8 mouse cellular contexts compared by ENCODE assay signal in the genomic region with DNA sequence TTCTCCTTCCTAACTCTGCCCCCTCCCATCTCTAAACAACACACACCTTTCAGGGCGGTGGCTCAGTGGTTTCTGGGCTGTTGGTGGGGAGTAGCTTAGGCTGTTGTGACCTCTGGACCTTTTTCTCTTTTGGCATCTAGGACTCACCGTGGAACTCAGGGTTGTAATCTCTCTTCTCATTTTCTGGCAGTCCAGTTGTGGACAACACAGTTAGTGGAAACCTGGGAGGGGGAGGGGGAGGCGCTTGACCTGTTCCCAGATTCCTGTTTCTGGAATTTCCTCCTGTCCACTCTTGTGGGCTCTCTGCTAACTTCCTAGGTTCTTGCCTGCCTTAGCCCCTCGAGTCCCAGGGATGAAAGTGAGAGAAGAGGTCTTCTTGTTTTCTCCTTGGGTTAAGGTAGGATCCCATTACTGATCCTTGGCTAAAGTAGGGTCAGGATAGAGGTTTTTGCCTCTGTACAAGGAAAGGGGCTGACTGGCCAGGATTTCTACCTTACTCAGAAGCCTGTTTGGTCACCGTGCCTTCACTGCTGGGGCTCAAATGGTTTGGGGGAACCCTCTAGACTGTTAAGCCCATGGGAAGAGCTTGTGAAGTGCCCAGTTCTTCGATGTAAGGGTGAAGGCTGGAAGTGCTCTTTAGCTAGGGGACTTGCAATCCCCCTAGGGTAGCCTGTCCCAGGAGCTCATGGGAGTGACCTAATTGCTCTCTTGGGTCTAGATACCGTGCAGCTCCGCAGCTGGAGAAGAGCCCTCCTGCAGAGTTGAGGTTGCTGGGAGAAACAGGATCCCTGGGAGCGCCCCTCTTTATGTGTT. TPM values are rescaled to one million over a fixed set of nuclear protein-coding genes. Genes with fewer than 3 reads are reported as not detected.
A peak's percentile ranks its signal among the peaks of the same experiment; 100 is the strongest.
DNase-seq lines count a peak whose midpoint lies in the region; ATAC-seq and TF ChIP-seq lines count a peak whose summit lies in the region.

No protein-coding gene starts in this region.

- H3K9me3 ChIP-seq in hindbrain, embryonic 13.5 days = no peaks in the 10 kb centered on the region
- no peaks in the 10 kb centered on the region for H3K9me3 ChIP-seq in liver, embryonic 16.5 days (replicated peaks; ENCODE audit: control insufficient read depth, low read length)

- H3K9ac ChIP-seq in hindbrain, embryonic 13.5 days = peak overlapping the region; percentile 87
- H3K9ac ChIP-seq in liver, embryonic 16.5 days (ENCODE audit: low read depth, low read length) = no peak overlapping the region

- 18% methylated on average over 8 of the region's 9 CpGs for WGBS in hindbrain, embryonic 13.5 days
- 29% methylated on average over 9 of the region's 9 CpGs for WGBS in liver, embryonic 16.5 days (ENCODE audit: insufficient replicate concordance)

- peak overlapping the region; percentile 1 for H3K4me3 ChIP-seq in testis, adult 2 months (ENCODE audit: control insufficient read depth, low read depth, low read length)
- H3K4me3 ChIP-seq in hindbrain, embryonic 13.5 days = peak overlapping the region; percentile 66
- peak overlapping the region; percentile 59 for H3K4me3 ChIP-seq in liver, embryonic 16.5 days (ENCODE audit: low read depth, low read length)

- peaks cover 4% of the 10 kb centered on the region for H3K4me1 ChIP-seq in testis, adult 2 months (ENCODE audit: control insufficient read depth, insufficient read depth, low read length)
- peaks cover 45% of the 10 kb centered on the region for H3K4me1 ChIP-seq in hindbrain, embryonic 13.5 days (replicated peaks)
- H3K4me1 ChIP-seq in liver, embryonic 16.5 days (ENCODE audit: control insufficient read depth, low read depth, low read length) = no peaks in the 10 kb centered on the region

- no peak for ATAC-seq in hindbrain, embryonic 13.5 days (ENCODE audit: low FRiP score)
- no peak for ATAC-seq in liver, embryonic 16.5 days (ENCODE audit: low read depth)

- TF ChIP-seq POLR2A in testis, adult 2 months (IDR thresholded peaks at IDR 0.05; ENCODE audit: control insufficient read depth, low read depth, low read length) = no peak

- no peaks in the 10 kb centered on the region for H3K27me3 ChIP-seq in testis, adult 2 months (ENCODE audit: control insufficient read depth, insufficient read depth, low read length)
- H3K27me3 ChIP-seq in hindbrain, embryonic 13.5 days = peaks cover 15% of the 10 kb centered on the region
- H3K27me3 ChIP-seq in liver, embryonic 16.5 days (ENCODE audit: control insufficient read depth, insufficient read depth, low read depth, low read length) = peaks cover 33% of the 10 kb centered on the region

- no peak for TF ChIP-seq CTCF in testis, adult 2 months (IDR thresholded peaks at IDR 0.05; ENCODE audit: control insufficient read depth, insufficient read depth, insufficient replicate concordance, low read depth, low read length)

- no peak for DNase-seq in testis, postnatal 14 days (ENCODE audit: low spot score)
- no peak for DNase-seq in thymus, postnatal 4 days
- no peak for DNase-seq in cerebellum, postnatal 36 days
- no peak for DNase-seq in layer of hippocampus, adult 9-10 months (ENCODE audit: low spot score)
- DNase-seq in urinary bladder, adult 2 months (ENCODE audit: low spot score) = no peak

- no peaks in the 10 kb centered on the region for H3K36me3 ChIP-seq in testis, adult 2 months (ENCODE audit: control insufficient read depth, insufficient read depth, low read length)
- no peaks in the 10 kb centered on the region for H3K36me3 ChIP-seq in hindbrain, embryonic 13.5 days
- no peaks in the 10 kb centered on the region for H3K36me3 ChIP-seq in liver, embryonic 16.5 days (ENCODE audit: control insufficient read depth, insufficient read depth)

- peak overlapping the region; percentile 75 for H3K4me2 ChIP-seq in hindbrain, embryonic 13.5 days
- peak overlapping the region; percentile 20 for H3K4me2 ChIP-seq in liver, embryonic 16.5 days (ENCODE audit: low read depth, low read length)

- H3K27ac ChIP-seq in testis, adult 2 months (ENCODE audit: control insufficient read depth, insufficient read depth, low read depth, low read length) = no peak overlapping the region; the same call in 1 of the 2 replicates
- peak overlapping the region; percentile 84 for H3K27ac ChIP-seq in hindbrain, embryonic 13.5 days
- H3K27ac ChIP-seq in liver, embryonic 16.5 days (ENCODE audit: low read length) = no peak overlapping the region

RNA-seq across cellular contexts. Expression of a gene that starts 2.2 kb away (rescaled TPM):
- 8.4 TPM in 2 replicates for polyA plus RNA-seq in testis, adult 2 months (2012; rRNA removed)
- polyA plus RNA-seq in hindbrain, embryonic 13.5 days (2015; fragmentation: Nextera tagmentation; extraction: Ambion mirVana) = 26.6 and 33.0 TPM in 2 replicates
- 3.4 and 4.2 TPM in 2 replicates for polyA plus RNA-seq in liver, embryonic 16.5 days (2015; fragmentation: Nextera tagmentation; extraction: Ambion mirVana)
- polyA plus RNA-seq in urinary bladder, adult 2 months (2012; rRNA removed) = 22.2 and 23.2 TPM in 2 replicates

Comparison
In these comparisons a context has a peak if more than half of its experiments do, and no peak if none do; other contexts are left out.
1. H3K4me3 ChIP-seq: peak in every context shown above with its lines; median percentile 66 in hindbrain, embryonic 13.5 days; 59 in liver, embryonic 16.5 days; 1 in testis, adult 2 months.